Mouse (Mus musculus): ENCODE data around the gene Fads2. TPM values are rescaled to one million over a fixed set of nuclear protein-coding genes. Genes with fewer than 3 reads are reported as not detected.

The Fads2 gene
- polyA plus RNA-seq, 1 experiment from 2014 or later = 102 TPM

DNA sequence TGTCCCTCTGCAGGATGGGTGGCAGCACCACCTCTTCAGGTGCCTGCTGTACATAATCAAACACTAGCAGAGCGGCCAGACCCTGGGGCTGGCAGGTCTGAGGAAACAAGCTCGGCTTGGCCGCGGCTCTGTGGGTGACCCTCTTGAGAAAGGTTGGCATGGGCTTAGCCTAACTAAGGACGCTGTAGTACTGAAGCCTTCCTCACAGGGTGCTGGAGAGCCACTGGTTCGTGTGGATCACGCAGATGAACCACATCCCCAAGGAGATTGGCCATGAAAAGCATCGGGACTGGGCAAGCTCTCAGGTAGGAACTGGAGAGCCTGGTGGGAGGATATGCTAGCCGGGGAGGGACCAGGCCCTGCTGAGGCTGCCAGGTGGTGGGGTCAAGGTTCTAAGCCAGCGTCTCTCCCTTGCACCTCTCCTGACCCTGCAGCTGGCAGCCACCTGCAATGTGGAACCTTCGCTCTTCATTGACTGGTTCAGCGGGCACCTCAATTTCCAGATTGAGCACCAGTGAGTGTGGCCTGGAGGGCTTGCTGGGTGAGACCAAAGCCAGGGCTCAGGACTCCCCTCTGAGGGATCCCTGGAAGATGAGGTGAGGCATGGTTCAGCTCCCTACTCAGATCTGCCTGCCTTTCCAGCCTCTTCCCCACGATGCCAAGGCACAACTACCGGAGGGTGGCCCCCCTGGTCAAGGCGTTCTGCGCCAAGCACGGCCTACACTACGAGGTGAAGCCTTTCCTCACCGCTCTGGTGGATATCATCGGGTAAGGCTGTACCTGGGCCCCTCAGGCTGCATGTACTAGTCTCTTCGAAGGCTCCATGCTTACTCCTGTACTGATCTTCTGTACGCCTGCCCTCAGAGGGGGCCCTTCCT, 45.5 kb downstream of the Fads2 start:
- no peaks in the 10 kb centered on the region for H3K27me3 ChIP-seq (ENCODE audit: control insufficient read depth, insufficient read depth, low read depth, low read length)
- no peak for ATAC-seq (ENCODE audit: low read depth)
- H3K36me3 ChIP-seq (ENCODE audit: control insufficient read depth, insufficient read depth) = no peaks in the 10 kb centered on the region
- no peak overlapping the region for H3K9ac ChIP-seq (ENCODE audit: low read depth, low read length)
- no peaks in the 10 kb centered on the region for H3K9me3 ChIP-seq (replicated peaks; ENCODE audit: control insufficient read depth, low read length)
- H3K4me1 ChIP-seq (ENCODE audit: control insufficient read depth, low read depth, low read length) = peaks cover 15% of the 10 kb centered on the region
- H3K4me3 ChIP-seq (ENCODE audit: low read depth, low read length) = no peak overlapping the region
- H3K4me2 ChIP-seq (ENCODE audit: low read depth, low read length) = no peak overlapping the region
- no peak overlapping the region for H3K27ac ChIP-seq (ENCODE audit: low read length)
- WGBS (ENCODE audit: insufficient replicate concordance) = 78% methylated on average over 22 of the region's 22 CpGs

DNA sequence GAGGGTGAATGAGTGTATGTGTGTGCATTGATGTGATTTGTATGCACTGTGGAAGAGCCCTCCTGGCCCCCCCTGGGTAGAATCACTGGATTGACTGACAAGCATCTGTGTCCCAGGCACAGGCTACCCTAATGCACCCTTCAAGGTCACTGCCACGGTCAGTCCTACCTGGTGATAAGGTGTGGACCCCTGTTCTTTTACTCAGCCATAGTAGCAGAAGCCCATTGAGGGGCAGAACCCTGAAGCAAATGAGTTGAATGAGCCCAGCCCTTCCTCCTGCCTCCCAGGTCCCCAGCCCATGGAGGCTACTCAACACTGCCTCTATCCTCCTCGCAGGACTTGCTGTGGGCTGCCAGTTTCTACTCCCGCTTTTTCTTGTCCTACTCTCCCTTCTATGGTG, 46.3 kb downstream of the Fads2 start:
- Histone ChIP-seq H3K4me3 (ENCODE audit: low read depth, low read length) (no peak overlapping the region), H3K4me2 (ENCODE audit: low read depth, low read length) (no peak overlapping the region), H3K9ac (ENCODE audit: low read depth, low read length) (no peak overlapping the region), H3K27ac (ENCODE audit: low read length) (no peak overlapping the region), H3K36me3 (ENCODE audit: control insufficient read depth, insufficient read depth) (no peaks in the 10 kb centered on the region), H3K4me1 (ENCODE audit: control insufficient read depth, low read depth, low read length) (peaks cover 7% of the 10 kb centered on the region), H3K9me3 (replicated peaks; ENCODE audit: control insufficient read depth, low read length) (no peaks in the 10 kb centered on the region), H3K27me3 (ENCODE audit: control insufficient read depth, insufficient read depth, low read depth, low read length) (no peaks in the 10 kb centered on the region)
- no peak for ATAC-seq (ENCODE audit: low read depth)
- WGBS (ENCODE audit: insufficient replicate concordance) = 73% methylated on average over 3 of the region's 3 CpGs

DNA sequence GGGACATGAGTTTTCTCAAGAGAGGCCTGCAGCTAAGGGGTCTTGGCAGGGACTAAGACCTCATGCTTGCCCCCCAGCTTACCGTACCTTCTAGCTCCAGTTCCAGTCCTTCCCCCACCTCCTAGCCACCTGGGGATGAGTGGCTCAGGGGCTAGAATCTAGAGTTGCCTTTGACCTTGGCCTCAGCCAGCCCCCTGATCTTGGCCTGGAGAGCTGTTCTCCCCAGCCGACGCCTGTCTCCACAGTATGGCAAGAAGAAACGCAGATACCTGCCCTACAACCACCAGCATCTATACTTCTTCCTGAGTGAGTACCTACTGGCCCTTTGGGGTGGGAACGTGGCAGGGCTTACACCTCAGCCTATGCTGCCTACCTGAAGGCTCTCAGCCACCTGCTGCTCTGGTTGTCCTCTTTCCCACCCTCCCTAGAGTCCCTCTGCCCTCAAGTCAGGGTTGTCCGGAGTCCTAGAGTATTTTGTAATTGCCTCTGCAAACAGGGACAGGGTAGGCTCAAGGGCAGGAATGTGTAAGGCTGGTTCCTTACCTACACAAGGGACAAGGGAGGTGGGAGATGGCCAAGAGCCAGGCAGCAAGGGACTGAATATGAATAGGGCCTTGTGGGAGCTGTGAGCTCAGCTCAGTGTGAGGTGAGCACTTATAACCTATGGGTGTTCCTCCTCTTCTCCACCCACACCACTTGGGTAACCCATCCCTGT, 47.0 kb downstream of the Fads2 start:
- WGBS (ENCODE audit: insufficient replicate concordance) = 78% methylated on average over 6 of the region's 6 CpGs
- Histone ChIP-seq H3K27me3 (ENCODE audit: control insufficient read depth, insufficient read depth, low read depth, low read length) (no peaks in the 10 kb centered on the region), H3K36me3 (ENCODE audit: control insufficient read depth, insufficient read depth) (no peaks in the 10 kb centered on the region), H3K9ac (ENCODE audit: low read depth, low read length) (no peak overlapping the region), H3K9me3 (replicated peaks; ENCODE audit: control insufficient read depth, low read length) (no peaks in the 10 kb centered on the region), H3K4me1 (ENCODE audit: control insufficient read depth, low read depth, low read length) (peaks cover 3% of the 10 kb centered on the region), H3K4me2 (ENCODE audit: low read depth, low read length) (no peak overlapping the region), H3K4me3 (ENCODE audit: low read depth, low read length) (no peak overlapping the region), H3K27ac (ENCODE audit: low read length) (no peak overlapping the region)
- no peak for ATAC-seq (ENCODE audit: low read depth)

DNA sequence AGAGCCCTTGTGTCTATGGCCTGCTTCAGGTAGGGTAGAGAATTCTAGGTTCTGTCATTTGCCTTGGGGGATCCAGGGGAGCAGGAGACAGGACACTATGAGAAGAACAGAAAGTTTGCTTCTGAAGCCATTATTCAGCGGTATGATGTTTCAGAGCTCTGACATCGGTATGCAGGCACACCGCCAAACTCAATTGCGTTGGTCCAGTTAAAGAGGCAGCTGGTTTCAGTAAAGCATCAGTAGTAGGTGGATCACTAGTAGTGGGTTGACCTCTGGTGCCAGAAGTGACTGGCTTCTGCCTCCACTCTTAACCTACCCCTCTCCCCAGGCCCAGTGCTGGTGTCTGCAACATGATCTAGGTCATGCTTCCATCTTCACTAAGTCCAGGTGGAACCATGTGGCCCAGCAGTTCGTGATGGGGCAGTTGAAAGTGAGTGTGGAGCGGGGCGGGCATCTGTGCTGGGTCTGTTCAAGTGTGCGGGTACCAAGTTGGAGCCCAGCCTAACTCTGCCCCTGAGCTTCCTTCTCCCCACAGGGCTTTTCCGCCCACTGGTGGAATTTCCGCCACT, 47.8 kb downstream of the Fads2 start:
- Histone ChIP-seq H3K4me3 (ENCODE audit: low read depth, low read length) (no peak overlapping the region), H3K4me1 (ENCODE audit: control insufficient read depth, low read depth, low read length) (peaks cover 3% of the 10 kb centered on the region), H3K36me3 (ENCODE audit: control insufficient read depth, insufficient read depth) (no peaks in the 10 kb centered on the region), H3K9me3 (replicated peaks; ENCODE audit: control insufficient read depth, low read length) (no peaks in the 10 kb centered on the region), H3K27ac (ENCODE audit: low read length) (no peak overlapping the region), H3K4me2 (ENCODE audit: low read depth, low read length) (no peak overlapping the region), H3K27me3 (ENCODE audit: control insufficient read depth, insufficient read depth, low read depth, low read length) (no peaks in the 10 kb centered on the region), H3K9ac (ENCODE audit: low read depth, low read length) (no peak overlapping the region)
- WGBS (ENCODE audit: insufficient replicate concordance) = 85% methylated on average over 10 of the region's 10 CpGs
- ATAC-seq (ENCODE audit: low read depth) = no peak

DNA sequence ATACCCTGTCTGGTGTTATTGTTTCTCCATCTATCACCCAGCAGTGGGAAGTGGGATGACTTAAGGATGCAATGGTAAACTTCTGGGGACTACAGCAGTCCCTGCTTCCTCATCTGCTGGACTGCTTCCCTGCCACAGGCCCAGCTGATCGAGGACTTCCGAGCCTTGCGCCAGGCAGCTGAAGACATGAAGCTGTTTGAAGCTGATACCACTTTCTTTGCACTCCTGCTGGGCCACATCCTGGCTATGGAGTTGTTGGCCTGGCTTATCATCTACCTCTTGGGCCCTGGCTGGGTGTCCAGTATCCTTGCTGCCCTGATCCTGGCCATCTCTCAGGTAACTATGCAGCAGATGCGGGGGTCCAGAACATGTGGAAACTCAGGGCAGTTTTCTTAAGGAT, 48.8 kb downstream of the Fads2 start:
- Histone ChIP-seq H3K4me3 (ENCODE audit: low read depth, low read length) (no peak overlapping the region), H3K27me3 (ENCODE audit: control insufficient read depth, insufficient read depth, low read depth, low read length) (no peaks in the 10 kb centered on the region), H3K9me3 (replicated peaks; ENCODE audit: control insufficient read depth, low read length) (no peaks in the 10 kb centered on the region), H3K4me2 (ENCODE audit: low read depth, low read length) (no peak overlapping the region), H3K27ac (ENCODE audit: low read length) (no peak overlapping the region), H3K36me3 (ENCODE audit: control insufficient read depth, insufficient read depth) (no peaks in the 10 kb centered on the region), H3K4me1 (ENCODE audit: control insufficient read depth, low read depth, low read length) (peaks cover 3% of the 10 kb centered on the region), H3K9ac (ENCODE audit: low read depth, low read length) (no peak overlapping the region)
- no peak for ATAC-seq (ENCODE audit: low read depth)
- 67% methylated on average over 4 of the region's 4 CpGs for WGBS (ENCODE audit: insufficient replicate concordance)

DNA sequence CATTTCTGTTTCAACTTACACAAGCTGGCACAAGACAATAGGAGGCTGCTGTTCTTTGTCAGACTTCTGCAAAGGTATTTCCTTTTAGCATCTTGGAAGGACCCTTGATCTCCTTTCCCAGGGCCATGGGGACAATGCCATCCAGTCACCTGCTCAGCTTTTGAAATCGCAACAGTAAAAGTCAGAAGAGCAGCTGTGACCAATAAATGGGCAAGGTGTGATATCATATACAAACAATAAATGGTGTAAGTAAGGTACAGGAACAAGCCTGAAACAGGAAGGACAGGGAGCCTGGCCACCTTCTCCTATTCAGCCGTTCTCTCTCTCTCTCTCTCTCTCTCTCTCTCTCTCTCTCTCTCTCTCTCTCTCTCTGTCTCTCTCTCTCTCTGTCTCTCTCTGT, 51.1 kb downstream of the Fads2 start:
- H3K36me3 ChIP-seq (ENCODE audit: control insufficient read depth, insufficient read depth) = no peaks in the 10 kb centered on the region
- H3K4me3 ChIP-seq (ENCODE audit: low read depth, low read length) = no peak overlapping the region
- no peaks in the 10 kb centered on the region for H3K9me3 ChIP-seq (replicated peaks; ENCODE audit: control insufficient read depth, low read length)
- ATAC-seq (ENCODE audit: low read depth) = no peak
- H3K27ac ChIP-seq (ENCODE audit: low read length) = no peak overlapping the region
- 50% methylated on average over 2 of the region's 2 CpGs for WGBS (ENCODE audit: insufficient replicate concordance)
- H3K4me1 ChIP-seq (ENCODE audit: control insufficient read depth, low read depth, low read length) = peaks cover 17% of the 10 kb centered on the region
- no peaks in the 10 kb centered on the region for H3K27me3 ChIP-seq (ENCODE audit: control insufficient read depth, insufficient read depth, low read depth, low read length)
- H3K4me2 ChIP-seq (ENCODE audit: low read depth, low read length) = no peak overlapping the region
- no peak overlapping the region for H3K9ac ChIP-seq (ENCODE audit: low read depth, low read length)

DNA sequence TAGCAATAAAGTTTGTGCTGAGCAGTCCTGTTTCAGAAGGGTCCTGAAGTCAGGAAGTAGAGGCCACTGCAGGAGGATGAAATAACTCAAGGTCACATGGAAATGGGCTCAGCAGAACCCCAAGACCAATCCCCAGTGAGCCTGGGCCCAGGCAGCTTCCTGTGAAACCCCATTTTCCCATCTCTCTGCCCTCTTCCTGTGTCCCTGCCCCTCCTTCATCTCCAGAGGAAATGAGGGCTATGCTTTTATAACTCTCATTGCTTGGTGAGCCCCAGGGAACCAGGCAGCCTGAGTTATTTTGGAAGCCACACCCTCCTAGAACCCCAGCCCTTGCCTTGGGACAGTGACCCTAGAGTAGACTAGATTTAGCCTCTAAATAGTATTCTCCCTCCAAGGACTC, 52.0 kb downstream of the Fads2 start:
- no peak for ATAC-seq (ENCODE audit: low read depth)
- no peaks in the 10 kb centered on the region for H3K27me3 ChIP-seq (ENCODE audit: control insufficient read depth, insufficient read depth, low read depth, low read length)
- H3K4me2 ChIP-seq (ENCODE audit: low read depth, low read length) = no peak overlapping the region
- no peak overlapping the region for H3K9ac ChIP-seq (ENCODE audit: low read depth, low read length)
- H3K4me3 ChIP-seq (ENCODE audit: low read depth, low read length) = no peak overlapping the region
- no peaks in the 10 kb centered on the region for H3K9me3 ChIP-seq (replicated peaks; ENCODE audit: control insufficient read depth, low read length)
- H3K36me3 ChIP-seq (ENCODE audit: control insufficient read depth, insufficient read depth) = no peaks in the 10 kb centered on the region
- peaks cover 26% of the 10 kb centered on the region for H3K4me1 ChIP-seq (ENCODE audit: control insufficient read depth, low read depth, low read length)
- H3K27ac ChIP-seq (ENCODE audit: low read length) = no peak overlapping the region

DNA sequence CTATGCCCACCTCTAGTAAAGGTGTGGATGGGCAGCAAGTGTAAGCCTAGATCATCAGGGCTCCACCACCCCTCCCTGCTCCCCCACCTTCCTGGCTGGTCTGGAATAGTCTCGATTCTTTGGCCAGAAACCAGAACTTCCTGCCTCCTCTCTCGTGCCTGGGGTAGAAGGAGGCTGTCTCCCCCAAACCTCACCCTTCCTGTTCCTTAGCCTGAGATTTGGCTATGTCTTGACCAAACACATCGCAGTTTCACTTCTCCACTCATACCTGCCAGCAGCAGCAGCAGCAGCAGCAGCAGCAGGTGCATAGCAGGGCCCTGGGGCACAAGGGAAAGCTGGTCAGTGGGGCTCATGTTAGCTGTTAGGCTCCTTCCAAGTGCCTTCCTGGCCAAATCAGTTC, 54.6 kb downstream of the Fads2 start:
- no peak overlapping the region for H3K27ac ChIP-seq (ENCODE audit: low read length)
- H3K36me3 ChIP-seq (ENCODE audit: control insufficient read depth, insufficient read depth) = no peaks in the 10 kb centered on the region
- H3K4me2 ChIP-seq (ENCODE audit: low read depth, low read length) = no peak overlapping the region
- H3K9ac ChIP-seq (ENCODE audit: low read depth, low read length) = no peak overlapping the region
- H3K9me3 ChIP-seq (replicated peaks; ENCODE audit: control insufficient read depth, low read length) = no peaks in the 10 kb centered on the region
- H3K27me3 ChIP-seq (ENCODE audit: control insufficient read depth, insufficient read depth, low read depth, low read length) = no peaks in the 10 kb centered on the region; the same call in 1 of the 2 replicates
- no peak for ATAC-seq (ENCODE audit: low read depth)
- H3K4me1 ChIP-seq (ENCODE audit: control insufficient read depth, low read depth, low read length) = peaks cover 43% of the 10 kb centered on the region
- no peak overlapping the region for H3K4me3 ChIP-seq (ENCODE audit: low read depth, low read length)
- 16% methylated on average over 3 of the region's 3 CpGs for WGBS (ENCODE audit: insufficient replicate concordance)

DNA sequence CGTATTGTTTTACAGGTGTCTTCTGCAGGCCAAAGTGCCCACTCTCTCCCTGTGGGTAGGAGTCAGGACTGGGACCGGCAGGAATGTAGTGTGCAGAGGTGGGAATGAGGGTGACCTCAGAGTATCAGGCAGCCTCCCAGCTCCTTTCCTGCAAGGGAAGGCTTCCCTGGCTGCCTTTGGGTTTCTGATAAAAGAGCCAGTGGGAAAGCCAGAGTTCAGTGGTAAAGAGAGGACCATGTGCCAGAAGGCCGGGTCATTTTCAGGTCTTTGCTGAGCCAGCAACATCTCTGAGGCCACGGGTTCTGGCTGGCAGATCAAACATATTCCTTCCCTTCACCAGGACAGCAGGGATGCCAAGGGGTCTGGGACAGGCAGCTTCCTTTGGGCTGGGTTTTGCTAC, 55.2 kb downstream of the Fads2 start:
- ATAC-seq (ENCODE audit: low read depth) = no peak
- Histone ChIP-seq H3K9me3 (replicated peaks; ENCODE audit: control insufficient read depth, low read length) (no peaks in the 10 kb centered on the region), H3K27ac (ENCODE audit: low read length) (no peak overlapping the region), H3K9ac (ENCODE audit: low read depth, low read length) (no peak overlapping the region), H3K27me3 (ENCODE audit: control insufficient read depth, insufficient read depth, low read depth, low read length) (peaks cover 2% of the 10 kb centered on the region; the same call in 1 of the 2 replicates), H3K36me3 (ENCODE audit: control insufficient read depth, insufficient read depth) (no peaks in the 10 kb centered on the region), H3K4me1 (ENCODE audit: control insufficient read depth, low read depth, low read length) (peaks cover 49% of the 10 kb centered on the region), H3K4me2 (ENCODE audit: low read depth, low read length) (no peak overlapping the region), H3K4me3 (ENCODE audit: low read depth, low read length) (no peak overlapping the region)
- WGBS (ENCODE audit: insufficient replicate concordance) = 60% methylated on average over 4 of the region's 4 CpGs
